Mouse (Mus musculus): ENCODE measurements around the gene Akap10.
"Not testable (repeated sequence)": the region's sequence is repeated elsewhere in the genome, so short reads cannot be mapped to it uniquely, and the experiment has no call there.

Gene Akap10

GRCm38 (mm10) chr11:61937761-61938160 is 7.7 kb upstream of the Akap10 start:
- in situ Hi-C loops (cut with MboI, MseI) = no loop called here

DNA sequence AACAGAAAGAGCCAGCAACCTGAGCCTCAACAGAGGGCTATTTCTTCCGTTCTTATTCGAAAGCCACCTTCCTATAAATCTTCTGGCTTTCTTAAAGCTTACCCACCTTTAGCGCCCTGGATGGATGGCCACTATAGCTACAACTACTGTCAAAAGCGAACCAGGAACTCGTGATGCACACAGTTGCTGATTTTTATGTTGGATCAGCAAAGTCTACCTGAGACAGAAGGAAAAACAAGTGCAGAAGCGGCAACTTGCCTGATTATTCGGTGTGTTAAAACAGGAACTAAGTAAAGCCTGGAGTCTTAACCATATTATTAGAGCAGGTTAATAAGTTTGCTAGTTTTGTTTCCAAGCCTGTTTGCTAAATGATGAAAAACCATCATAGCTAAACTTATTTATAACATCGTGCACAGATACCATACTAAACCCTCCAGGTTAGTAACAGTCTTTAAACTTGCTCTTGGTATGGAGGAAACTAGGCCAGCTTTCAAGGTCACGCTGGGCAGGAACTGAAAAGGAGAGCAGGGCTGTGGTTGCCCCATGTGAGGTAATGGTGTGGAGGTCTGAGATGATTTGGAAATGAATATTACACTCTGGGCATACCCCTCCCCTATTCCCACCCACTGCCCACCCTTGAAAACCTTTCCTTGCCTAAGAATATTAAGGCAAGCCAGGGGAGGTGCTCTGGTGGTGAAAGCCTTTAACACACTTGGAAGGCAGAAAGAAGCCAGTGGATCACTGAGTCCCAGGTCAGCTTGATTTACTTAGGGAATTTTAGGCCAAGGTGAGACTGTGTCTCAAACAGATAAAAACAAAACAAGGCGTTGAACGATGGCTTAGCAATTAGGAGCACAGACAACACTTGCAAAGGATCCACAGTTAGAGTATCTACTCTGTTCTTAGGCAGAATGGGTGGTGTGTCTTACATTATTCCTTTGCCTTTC is 861 bp upstream of the Akap10 start:
- in situ Hi-C loops (cut with MboI, MseI) = no loop called here

GRCm38 (mm10) chr11:61929323-61930097 is 542 bp downstream of the Akap10 start:
- in situ Hi-C loops (cut with MboI, MseI) = no loop called here

GRCm38 (mm10) chr11:61923309-61923708 is 6.7 kb downstream of the Akap10 start:
- in situ Hi-C loops (cut with MboI, MseI) = no loop called here

- in situ Hi-C loops (cut with MboI, MseI) = no loop called here
Measured at GRCm38 (mm10) chr11:61919702-61920101, 10.3 kb downstream of the Akap10 start.

DNA sequence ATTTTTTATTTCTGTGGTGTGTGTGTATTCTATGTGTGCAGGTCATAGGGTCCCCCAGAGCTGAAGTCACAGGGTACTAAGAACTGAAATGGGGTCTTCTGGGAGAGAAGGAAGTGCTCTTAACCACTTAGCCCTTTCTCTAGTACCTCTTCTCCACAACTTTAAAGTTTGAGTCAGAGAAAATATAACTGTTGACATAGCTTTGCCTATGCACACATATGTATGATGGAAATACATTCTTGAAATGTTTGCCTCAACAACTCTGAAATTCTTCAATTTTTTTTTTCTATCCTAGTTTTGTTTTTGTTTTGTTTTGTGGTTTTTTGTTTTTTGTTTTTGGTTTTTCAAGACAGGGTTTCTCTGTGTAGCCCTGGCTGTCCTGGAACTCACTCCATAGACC is 21.7 kb downstream of the Akap10 start:
- in situ Hi-C loops (cut with MboI, MseI) = no loop called here

DNA sequence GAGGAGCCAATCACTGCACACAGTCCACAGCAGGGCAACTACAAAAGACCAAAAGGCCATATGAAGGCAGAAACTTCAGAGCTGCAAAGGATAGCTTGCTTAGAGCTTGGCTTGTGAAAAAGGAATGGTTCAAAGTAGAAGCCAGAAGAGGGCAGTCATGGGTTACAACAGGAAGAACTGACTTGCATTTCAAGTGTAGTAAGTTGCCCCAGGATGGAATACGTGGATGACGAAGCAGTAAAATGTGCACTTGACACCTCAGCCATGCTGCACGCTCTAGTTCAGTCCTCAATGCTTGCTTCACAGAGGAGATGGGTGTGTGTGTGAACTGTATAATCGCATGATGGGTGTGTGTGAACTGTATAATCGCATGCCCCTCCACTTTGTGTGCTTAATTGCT is 47.9 kb downstream of the Akap10 start:
- in situ Hi-C loops (cut with MboI, MseI) = no loop called here

- in situ Hi-C loops (cut with MboI, MseI) = no loop called here
Measured at GRCm38 (mm10) chr11:61879921-61880320, 50.1 kb downstream of the Akap10 start.

GRCm38 (mm10) chr11:61871881-61872280 is 58.2 kb downstream of the Akap10 start:
- in situ Hi-C loops (cut with MboI, MseI) = no loop called here

DNA sequence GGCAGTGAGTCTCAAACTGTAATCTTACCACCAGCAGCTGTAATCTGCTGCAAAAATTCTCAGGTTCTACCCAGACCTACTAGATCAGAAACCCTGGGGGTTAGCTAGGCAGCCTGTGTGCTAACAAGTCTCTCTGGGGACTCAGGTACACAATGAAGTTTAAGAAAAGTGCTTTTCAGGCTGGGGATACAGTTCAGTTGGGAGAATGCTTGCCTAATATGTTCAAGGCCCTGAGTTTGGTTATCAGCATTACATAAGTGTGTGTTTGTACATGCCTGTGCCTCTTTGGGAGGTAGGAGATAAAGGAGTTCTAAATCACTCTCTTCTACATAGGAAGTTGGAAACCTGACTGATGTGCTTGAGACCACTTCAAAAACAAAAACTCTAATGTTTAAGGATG is 63.2 kb downstream of the Akap10 start:
- in situ Hi-C loops (cut with MboI, MseI) = no loop called here

- in situ Hi-C loops (cut with MboI, MseI) = no loop called here
Measured at GRCm38 (mm10) chr11:61861781-61862547, 68.1 kb downstream of the Akap10 start.

DNA sequence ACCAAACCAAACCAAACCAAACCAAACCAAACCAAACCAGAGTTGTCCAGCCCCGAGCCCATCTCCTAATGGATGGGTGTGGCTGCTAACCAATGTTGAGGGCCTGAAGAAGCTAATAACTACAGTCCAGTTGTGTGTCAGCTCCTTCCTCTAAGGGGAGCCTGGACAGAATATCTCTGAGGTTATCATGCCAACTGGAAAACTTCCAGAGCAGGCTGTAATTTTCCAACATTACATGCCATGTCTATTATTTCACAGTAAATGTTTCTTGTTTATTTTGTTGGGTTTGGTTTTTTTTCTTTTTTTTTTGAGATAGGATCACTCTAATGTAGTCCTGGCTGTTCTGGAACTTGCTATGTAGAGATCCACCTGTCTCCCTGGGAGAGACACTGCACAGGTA is 70.7 kb downstream of the Akap10 start:
- in situ Hi-C loops (cut with MboI, MseI) = no loop called here

- in situ Hi-C loops (cut with MboI, MseI) = no loop called here
Measured at GRCm38 (mm10) chr11:61855539-61855938, 74.5 kb downstream of the Akap10 start.

GRCm38 (mm10) chr11:61854988-61855411 is 75.1 kb downstream of the Akap10 start, which contains the start of gene Ulk2:
Gene Ulk2, minus strand, starts transcription at chr11:61855073.
- in situ Hi-C loops (cut with MboI, MseI) = no loop called here

DNA sequence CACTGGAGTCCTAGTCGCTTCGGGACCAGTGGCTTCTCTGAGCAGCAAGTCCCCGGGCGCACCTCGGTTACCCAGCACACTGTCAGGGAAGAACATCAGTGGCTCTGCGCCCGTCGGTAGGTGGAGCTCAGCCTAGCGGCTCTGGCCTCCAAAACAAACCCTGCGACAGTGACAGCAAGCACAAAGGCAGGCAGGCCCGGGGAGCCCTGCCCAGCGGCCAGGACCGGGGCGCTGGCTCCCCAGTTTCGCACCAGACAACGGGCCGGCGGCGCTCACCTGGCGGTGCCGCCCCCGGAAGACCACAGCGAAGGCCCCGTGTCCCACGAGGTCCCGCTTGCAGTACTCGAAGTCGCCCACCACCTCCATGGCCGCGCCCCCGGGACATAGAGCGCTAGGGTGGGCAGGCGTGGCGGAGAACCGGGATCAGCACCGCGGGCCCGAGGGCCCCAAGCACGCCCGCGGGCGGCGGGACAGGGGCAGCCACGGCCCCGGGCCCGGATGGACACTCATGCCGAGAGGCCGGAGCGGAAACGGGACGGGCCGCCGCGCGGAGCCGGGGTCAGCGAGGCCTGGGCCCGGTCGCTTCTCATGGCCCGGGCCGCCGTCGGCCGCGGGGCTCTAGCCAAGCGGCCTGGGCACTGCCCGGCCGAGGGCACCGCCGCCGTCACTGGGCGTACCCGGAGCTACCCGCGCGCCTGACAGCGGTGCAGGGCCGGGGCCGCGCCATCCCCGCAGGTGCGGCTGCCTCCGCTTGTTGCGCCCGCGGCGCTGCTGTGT is 75.7 kb downstream of the Akap10 start:
- in situ Hi-C loops (cut with MboI, MseI) = no loop called here

DNA sequence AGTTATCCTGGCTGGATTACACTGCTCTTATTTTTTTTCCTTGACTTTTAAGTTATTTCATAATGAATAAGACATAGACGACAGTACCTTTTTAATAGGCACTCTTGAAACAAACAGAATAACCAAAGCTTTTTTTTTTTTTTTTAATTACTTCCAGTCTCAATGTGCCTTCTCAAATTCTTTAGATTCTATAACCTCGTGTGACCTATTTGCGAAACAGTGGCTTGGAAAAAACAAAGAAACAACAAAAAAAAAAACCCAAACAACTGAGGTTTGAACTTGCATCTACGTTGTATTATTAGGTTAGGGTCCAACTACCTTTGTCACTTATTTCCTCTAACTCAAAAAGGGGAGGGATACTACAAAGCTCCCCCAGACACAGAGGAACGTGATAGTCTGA is 76.4 kb downstream of the Akap10 start:
- in situ Hi-C loops (cut with MboI, MseI) = no loop called here

GRCm38 (mm10) chr11:61852916-61853315 is 77.1 kb downstream of the Akap10 start:
- in situ Hi-C loops (cut with MboI, MseI) = no loop called here

- in situ Hi-C loops (cut with MboI, MseI) = no loop called here
Measured at GRCm38 (mm10) chr11:61851195-61851594, 78.9 kb downstream of the Akap10 start.

DNA sequence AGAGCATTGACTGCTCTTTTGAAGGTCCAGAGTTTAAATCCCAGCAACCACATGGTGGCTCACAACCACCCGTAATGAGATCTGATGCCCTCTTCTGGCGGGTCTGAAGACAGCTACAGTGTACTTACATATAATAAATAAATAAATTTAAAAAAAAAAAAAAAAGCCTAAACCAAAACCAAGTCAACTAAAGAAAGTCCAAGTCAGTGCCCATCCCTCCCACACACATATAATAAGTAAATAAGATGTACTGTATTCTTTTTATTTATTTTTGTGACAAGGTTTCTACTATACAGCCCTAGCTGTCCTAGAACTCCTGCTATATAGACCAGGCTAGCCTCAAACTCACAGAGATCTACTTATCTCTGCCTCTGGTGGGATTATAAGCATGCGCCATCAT is 89.4 kb downstream of the Akap10 start:
- in situ Hi-C loops (cut with MboI, MseI) = not testable (repeated sequence)

DNA sequence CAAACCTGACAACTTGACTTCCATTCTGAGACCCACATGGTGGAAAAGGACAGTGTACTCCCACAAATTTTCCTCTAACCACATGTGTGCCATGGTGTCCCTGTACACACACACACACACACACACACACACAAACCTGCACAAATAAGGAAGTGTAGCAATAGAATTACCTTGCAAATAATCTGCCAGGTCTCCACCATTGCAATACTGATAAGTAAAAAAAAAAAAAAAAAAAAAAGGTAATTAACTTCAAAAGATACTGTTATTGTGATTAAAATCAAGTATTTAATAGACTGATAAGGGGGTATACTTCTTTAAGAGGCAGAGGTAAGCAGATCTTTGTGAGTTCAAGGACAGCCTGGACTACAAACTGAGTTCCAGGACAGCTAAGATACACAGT is 90.1 kb downstream of the Akap10 start:
- in situ Hi-C loops (cut with MboI, MseI) = no loop called here

- in situ Hi-C loops (cut with MboI, MseI) = no loop called here
Measured at GRCm38 (mm10) chr11:61839182-61839581, 90.9 kb downstream of the Akap10 start.
